Mouse (Mus musculus) layer of hippocampus, adult 9-11 months (tissue): ENCODE data around the gene Map4k2.

ENCODE experiments used
- DNase-seq: peaks from one replicate; pipeline ENCODE4 v3.0.0; 2022

The Map4k2 gene

DNA sequence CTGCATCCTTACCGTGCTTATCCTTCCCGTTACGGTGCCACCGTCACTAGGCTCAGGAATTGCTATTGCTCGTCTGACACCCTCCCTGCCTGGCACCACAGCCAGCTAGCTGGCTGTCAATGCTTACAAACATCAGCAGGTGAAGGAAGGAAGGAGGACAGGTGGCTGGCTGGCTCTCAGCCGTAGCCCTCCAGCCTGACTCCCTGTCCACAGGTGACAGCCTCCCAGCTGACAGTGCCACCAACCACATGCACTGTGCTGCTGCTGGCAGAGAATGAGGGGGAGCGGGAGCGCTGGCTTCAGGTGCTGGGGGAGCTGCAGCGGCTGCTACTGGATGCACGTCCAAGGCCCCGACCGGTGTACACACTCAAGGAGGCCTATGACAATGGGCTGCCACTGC, 22.8 kb upstream of the Map4k2 start:
- DNase-seq: no peak

DNA sequence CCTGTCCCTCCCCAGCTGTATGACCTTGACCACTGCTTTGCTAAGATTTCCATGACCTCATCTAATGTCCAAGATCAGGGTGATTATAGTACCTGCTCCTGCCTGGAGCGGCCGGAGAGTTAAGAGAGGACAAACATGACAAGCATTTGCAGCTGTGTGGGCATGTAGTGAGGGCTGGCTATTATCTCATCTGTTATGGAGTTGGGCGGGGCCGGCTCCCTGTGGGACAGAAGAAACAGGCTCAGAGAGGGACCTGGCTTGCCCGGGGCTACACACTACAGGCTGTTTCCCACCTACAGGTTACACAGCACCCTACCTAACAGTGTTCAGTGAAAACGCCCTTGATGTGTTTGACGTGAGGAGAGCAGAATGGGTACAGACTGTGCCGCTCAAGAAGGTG, 19.6 kb upstream of the Map4k2 start:
- DNase-seq: no peak

DNA sequence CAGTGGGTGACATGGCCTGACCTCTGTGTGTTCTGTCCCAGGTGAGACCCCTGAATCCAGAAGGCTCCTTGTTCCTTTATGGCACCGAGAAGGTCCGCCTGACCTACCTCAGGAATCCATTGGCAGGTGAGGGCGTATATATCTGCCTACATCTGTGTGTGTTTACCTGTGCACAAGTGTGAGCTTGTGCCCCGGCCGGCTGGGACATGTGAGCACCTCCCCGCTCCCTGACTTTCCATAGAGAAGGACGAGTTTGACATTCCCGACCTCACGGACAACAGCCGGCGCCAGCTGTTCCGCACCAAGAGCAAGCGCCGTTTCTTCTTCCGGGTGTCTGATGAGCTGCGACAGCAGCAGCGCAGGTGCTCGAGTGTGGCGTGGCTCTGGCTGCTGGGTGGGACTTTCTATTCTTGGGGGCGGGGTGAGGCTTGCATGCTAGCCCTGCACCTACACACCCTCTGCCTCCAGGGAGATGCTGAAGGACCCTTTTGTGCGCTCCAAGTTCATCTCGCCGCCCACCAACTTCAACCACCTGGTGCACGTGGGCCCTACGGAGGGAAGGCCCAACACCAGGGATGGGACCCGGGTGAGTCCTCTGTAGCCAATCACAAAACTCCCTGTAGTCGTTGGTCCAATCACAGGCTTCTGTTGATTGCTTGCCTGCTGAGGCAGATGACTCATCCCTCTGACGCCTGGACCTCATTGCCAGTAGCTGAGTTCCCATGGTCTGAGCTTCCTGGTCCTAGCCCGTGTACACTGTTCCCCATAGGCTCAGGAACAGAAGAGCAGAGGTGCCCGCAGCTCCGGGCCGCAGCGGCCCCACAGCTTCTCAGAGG, 18.9 kb upstream of the Map4k2 start:
- DNase-seq: no peak

DNA sequence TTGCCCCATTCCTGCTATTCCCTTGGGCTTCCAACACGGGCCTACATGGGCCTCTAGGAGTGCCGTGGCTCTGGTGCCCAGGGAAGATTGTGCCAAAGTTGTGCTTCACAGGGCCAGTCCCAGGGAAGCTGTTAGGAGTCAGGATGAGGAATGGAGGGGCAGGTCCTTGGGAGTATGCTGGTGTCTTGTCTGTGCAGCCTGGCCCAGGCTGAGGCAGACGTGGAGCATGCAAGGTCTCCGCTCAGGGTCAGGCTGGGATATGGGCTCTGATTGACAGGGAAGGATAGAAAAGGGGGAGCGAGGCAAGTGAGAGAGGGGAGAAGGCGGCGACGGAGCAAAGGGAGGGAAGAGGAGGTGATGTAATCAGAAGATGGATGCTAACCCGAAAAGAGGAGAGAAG, 16.2 kb upstream of the Map4k2 start:
- no peak for DNase-seq

DNA sequence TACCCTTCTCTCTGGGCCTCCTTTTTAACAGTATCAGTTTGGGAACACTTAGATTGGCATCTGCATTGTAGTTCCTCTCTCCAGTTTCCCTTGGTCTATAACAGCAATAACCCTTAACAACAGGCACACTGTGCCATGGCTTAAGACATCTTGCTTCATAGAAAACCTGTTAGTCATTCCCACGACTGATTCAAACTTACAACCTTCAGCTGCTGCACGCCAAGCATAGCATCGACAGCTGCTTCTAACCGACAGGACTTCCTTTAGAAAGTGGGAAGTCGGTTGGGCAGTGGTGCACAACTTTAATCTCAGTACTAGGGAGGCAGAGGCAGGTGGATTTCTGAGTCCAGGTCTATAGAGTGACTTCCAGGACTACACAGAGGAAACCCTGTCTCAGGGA, 9.8 kb upstream of the Map4k2 start:
- DNase-seq: no peak

DNA sequence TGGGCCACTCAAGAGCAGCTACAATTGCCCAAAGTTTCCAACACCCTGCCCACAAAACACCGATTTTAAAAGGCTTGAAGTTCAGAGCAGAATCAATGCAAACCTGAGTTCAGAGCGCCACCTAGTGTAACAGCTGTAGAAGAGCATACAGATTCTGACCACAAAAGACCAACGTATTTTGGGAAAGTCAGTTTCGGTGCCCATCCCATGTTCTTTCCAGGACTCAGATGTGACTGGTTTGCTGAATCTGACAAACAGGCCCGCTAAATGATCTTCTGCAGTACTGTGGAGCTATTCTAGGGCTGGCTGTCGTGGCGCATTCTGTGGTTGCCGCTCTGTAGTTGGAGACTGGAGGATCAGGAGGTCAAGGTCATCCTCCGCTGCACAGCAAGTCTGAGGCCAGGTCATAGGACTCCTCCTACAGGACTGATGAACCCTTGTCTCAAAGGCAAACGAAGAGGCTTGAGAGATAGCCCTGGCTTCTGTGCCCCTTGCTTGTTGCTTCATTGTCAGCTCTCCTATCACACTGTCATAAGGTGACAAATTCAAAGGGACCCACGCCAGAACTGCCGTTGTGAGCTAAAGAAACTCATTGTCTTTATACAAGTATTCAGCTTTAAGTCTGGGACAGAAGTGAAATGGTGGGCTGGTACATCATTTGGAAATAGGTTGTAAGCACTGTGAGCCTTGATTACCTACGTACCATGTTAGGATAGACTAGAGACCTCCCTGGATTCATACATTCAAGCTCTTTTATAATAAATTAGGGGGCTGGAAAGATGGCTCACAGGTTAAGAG, 9.0 kb upstream of the Map4k2 start:
- no peak for DNase-seq

DNA sequence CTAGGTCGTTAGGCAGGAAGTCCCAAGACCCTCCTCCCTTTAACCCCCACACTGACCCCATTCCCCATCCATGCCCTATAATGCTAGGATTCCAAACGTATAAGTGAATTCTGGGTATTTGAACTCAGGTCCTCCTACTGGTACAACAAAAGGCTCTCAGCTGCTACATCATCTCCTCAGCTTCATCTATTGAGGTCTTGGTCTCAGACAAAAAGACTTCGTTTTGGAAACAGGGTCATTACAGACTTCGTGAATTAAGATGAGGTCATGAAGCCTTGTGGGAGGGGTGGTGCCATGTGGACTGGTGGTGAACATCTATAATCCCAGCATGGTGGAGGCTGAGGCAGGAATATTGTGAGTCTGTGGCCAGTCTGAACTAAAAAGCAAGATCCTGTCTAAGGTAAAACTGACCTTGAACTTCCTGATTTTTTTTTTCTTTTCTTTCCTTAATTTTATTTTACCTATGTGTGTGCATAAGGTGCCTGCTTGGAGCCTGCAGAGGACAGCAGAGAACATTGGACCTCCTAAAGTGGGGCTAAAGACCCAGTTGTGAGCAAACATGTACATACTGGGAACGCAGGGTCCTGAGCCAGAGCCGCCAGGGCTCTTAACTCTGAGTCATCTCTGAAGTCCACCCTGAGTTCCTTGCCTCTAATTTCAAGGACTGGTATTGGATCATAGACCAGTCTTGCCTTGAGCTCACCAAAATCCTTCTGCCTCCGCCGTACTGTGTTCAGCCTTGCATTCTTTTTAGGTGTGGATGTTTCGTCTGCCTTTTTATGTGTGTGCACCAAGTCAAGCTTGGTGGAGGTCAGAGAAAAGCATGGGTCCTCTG, 7.0 kb upstream of the Map4k2 start:
- DNase-seq: no peak

DNA sequence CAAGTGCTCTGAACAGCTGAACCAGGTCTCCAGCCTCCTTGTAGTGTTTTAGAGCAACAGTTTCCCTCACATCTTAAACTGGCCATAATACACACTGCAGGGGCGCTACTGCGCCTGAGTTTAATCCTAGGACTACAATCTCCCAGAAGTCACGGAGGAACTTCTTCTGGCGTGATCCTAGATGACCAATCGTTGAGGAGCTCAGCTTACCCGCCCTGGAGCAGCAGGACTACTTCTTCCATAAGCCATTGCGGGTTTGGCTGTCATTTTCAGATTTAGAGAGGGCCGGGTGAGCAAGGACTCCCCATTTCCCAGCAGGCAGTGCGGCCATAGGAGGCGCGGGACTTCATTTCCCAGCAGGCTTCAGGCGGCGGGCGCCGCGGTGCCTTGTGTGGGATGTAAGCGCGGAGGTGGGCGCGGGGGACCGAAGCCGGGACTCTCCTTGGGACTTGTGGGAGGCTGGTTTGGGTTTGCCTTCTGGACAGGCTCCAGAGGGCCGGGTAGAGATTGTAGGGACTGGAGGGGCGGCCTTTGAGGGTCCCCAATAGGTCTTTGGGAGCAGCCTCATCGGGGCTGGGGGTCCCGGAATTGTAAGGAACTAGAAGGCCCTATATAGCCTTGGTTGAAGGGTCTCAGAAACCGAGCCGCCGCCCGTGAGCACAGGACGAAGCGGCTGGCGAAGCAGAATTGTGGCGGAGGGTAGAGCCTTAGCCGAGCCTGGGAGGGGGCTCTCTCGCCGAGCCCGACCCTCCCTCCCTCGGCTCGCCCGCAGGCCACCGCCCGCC, 6.1 kb upstream of the Map4k2 start, which contains the start of gene Men1:
Gene Men1 (plus strand): TSS at position 307 of the 785 bp plus-strand sequence.
- peak; percentile 98 for DNase-seq

DNA sequence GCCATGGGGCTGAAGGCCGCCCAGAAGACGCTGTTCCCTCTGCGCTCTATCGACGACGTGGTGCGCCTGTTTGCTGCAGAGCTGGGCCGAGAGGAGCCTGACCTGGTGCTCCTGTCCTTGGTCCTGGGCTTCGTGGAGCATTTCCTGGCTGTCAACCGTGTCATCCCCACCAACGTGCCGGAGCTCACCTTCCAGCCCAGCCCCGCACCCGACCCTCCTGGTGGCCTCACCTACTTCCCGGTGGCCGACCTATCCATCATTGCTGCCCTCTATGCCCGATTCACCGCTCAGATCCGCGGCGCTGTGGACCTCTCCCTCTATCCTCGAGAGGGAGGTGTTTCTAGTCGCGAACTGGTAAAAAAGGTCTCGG, 5.5 kb upstream of the Map4k2 start:
- DNase-seq: no peak

DNA sequence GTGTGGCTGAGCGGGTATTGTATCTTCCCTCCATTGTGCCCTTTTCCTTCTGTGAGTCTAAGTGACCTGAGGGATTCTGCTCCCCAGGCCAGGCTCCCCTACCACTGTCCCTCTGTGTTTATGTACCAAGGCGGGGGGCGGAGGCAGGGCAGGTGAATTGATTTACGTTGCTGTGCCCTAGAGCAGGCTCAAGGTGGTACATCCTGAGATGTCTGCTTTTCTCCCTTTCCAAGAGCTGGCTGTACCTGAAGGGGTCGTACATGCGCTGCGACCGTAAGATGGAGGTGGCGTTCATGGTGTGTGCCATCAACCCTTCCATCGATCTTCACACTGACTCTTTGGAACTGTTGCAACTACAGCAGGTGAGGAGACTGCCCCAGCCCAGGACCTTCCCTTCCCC, 4.0 kb upstream of the Map4k2 start:
- DNase-seq: no peak

DNA sequence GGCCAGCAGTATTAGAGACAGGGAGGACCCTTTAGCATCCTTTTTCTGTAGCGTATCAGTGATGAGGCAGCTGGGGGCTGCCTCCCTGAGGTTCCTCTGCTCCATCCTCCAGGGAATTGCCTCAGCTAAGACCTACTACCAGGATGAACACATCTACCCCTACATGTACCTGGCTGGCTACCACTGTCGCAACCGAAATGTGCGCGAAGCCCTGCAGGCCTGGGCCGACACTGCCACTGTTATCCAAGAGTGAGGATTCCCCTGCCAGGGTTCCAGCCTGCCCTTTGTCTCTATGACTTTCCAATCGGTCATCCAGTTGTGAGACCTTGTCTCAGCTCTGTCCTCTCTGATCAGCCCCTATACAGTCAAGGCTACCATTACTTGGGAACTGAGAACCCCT, 2.8 kb upstream of the Map4k2 start:
- DNase-seq: no peak

DNA sequence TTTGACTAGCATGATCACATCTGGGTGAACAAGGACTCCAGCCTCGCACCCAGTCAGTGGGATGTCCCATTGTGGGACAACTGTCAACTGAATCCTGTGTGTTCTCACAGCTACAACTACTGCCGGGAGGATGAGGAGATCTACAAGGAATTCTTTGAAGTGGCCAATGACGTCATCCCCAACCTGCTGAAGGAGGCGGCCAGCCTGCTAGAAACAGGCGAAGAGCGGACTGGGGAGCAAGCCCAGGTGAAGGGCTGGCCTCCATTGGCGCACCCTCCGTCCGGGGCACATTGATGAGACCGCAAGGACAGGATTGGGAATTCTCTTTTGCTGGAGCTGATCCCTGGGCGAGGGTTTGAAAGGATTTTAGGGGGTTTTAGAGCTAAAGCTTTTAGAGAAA, 2.2 kb upstream of the Map4k2 start:
- no peak for DNase-seq

DNA sequence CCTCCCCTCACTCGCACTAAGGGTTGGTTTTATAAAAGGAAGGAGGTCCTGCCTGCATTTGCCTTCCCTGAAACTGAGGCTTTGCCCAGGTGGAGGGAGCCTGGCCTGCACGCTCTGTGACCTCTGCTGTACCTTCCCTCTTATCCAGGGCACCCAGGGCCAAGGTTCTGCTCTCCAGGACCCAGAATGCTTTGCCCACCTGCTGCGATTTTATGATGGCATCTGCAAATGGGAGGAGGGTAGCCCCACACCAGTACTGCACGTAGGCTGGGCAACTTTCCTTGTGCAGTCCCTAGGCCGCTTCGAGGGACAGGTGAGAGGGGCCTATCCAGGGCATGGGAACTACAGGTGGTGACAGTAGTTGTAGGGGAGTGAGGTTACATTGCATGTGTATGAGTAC, 1.7 kb upstream of the Map4k2 start:
- no peak for DNase-seq

DNA sequence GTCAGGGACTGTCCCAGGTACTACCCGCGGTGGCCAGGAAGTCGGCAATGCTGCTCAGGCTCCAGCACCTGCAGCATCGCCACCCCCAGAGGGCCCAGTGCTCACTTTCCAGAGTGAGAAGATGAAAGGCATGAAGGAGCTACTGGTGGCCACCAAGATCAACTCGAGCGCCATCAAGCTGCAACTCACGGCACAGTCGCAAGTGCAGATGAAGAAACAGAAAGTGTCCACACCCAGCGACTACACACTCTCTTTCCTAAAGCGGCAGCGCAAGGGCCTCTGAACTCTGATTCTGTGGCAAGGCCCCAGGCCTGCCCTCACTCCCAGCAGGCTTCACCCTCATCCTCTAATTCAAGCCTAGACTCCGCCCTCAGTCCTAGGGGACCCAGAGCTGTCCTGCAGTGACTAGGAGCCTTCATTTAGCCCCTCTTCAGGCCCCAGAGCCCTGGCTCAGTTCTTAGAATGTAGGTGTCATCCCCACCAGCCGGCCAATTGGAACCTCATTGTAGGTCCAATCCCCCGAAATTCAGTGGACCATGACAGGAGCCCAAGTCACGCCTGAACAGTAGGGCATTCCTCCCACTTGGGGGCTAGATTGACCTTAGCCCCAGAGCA, 938 bp upstream of the Map4k2 start:
- DNase-seq: no peak

DNA sequence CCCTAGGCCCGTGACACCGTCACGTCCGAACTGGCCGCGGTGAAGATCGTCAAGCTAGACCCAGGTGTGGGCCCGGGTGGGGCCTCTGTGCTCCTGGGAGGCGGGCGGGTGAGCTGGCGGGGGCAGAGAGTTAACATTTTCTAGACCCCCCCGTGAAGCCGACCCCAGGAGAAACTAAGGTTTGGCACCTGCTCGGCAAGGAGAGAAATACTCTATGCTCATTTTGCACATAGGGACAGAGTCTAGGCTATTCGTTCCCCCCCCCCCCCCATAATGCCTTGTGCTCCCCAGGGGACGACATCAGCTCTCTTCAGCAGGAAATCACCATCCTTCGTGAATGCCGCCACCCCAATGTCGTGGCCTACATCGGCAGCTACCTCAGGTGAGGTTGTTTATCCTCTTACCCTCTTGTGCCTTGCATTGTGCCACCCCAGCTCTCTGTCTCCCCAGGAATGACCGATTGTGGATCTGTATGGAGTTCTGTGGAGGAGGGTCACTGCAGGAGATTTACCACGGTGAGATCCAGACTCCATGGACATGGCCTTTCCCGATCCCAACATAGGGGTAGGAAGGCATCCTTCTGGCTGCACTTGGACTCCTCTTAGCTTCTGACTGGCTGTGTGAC, 630 bp downstream of the Map4k2 start:
- DNase-seq: no peak

DNA sequence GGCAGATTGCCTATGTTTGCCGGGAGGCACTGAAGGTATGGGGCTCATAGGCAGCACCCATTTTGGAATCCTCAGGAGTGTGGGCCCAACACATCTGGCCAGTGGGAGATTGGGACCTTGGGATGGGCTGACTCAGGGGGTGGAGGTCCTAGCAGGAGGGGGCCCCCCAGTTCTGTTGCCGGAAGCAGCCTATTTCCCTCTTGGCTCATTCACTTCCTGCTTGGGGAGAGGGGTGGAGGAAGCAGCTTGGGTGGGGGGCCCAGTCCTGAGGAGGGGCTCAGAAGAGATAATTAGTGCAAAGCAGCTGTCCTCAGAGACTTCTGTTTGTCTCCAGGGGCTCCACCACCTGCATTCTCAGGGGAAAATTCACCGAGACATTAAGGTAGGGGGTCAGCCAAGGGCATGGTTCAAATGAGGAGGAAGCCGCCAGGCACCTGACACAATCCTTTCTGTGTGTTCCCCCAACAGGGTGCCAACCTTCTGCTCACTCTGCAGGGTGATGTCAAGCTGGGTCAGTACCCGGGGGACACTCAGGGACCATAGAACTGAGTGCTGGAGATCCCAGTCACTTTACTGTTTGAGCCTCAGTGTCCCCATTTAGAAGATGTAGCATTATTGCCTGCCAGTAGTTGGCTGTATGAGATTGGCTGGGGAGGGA, 1.5 kb downstream of the Map4k2 start:
- no peak for DNase-seq

DNA sequence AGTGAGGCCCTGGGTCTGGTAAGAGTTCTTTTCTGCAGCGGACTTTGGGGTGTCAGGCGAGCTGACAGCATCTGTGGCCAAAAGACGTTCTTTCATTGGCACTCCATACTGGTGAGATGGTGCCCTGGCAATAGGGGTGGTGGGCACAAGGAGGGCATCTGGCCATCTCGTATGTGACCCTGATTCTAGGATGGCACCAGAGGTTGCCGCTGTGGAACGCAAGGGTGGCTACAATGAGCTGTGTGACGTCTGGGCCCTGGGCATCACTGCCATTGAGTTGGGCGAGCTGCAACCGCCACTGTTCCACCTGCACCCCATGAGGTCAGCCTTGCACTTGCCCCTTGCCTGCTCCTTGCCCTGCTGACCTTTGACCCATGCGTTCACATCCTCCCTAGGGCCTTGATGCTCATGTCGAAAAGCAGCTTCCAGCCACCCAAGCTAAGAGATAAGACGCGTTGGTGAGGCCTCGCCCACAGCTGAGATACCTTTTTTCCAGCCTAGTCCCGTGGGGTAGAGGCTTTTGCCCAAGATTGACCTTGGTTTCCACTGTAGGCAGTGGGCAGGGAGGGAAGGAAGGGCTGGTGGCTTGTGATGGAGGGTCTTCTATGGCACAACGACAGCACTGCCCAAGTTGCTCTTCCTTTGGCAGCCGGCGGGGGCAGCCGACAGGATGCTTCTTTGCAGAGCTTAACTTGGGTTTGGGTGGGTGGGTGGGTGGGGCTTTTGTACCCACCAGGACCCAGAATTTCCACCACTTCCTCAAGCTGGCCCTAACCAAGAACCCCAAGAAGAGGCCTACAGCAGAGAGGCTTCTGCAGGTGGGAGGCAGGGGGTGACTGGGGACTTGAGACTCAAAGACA, 2.4 kb downstream of the Map4k2 start:
- DNase-seq: no peak

DNA sequence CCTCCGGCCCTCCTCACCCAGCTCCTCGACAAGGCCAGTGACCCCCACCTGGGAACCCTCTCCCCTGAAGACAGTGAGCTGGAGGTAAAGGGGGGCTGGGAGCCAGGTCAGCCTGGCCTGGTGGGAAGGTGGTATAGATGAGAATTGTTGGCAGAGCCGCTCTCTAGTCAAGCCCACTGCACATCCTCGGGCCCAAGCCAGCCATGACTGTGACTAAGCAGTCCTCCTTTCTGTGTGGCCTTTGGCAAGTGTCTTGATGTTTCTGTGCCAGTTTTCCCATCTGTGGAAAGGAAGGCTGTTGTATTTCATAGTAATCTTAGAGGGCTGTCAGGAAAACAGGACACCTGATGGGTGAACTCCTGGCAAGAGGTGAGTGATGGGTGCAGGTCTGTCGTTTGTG, 3.1 kb downstream of the Map4k2 start:
- no peak for DNase-seq

DNA sequence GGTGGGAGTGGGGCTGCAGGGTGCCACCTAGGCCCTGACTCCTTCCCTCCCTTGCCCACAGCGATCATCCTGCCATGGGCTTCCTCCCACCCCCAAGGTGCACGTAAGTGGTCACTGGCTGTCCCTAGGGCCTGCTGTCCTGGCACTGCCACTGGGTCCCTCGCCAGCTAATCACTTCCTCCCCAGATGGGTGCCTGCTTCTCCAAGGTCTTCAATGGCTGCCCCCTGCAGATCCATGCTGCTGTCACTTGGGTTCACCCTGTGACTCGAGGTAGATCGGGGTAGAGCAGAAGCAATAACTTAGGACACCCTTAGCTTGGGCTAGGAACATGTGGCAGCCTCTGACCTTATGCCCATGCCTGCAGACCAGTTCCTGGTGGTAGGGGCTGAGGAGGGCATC, 5.1 kb downstream of the Map4k2 start:
- no peak for DNase-seq

DNA sequence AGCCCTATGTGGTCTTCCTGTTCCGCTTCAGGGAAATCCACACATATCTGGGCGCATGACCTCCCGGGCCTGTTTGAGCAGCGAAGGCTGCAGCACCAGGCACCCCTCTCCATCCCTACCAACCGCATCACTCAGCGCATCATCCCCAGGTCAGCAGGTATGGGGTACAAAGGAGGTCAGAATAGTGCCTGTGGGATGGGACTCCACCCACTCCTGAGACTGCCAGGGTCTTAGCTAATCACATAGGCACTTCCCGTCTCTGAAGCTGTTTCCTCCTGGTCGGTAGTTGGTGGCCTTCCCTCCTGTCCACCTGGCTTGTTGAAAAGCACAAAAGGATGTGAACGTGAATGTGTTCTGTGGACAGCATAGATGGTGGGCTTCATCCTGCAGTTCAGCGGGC, 5.7 kb downstream of the Map4k2 start:
- DNase-seq: no peak
